Mouse (Mus musculus): ENCODE results near the gene Hnrnpa3. TPM values are rescaled to one million over a fixed set of nuclear protein-coding genes. Genes with fewer than 3 reads are reported as not detected.

The Hnrnpa3 gene
- polyA plus RNA-seq (2012; rRNA removed; ENCODE audit: low replicate concordance) = 1.7 and 3.1 TPM in 2 replicates

GRCm38 (mm10) chr2:75658727-75659628 lies at the start of gene Hnrnpa3:
TSS of gene Hnrnpa3 (plus strand) at chr2:75659261.

GRCm38 (mm10) chr2:75704234-75705161 lies 45.4 kb downstream of the Hnrnpa3 start, which contains the start of gene Nfe2l2:
TSS of gene Nfe2l2 (minus strand) at chr2:75704641.

Other genes with a start within 250 kb of the Hnrnpa3 start
- 66.9 and 110 TPM in 2 replicates for gene Nfe2l2, start 45.4 kb downstream of the Hnrnpa3 start, polyA plus RNA-seq (2012; rRNA removed; ENCODE audit: low replicate concordance)
- gene Agps, start 172.9 kb downstream of the Hnrnpa3 start, polyA plus RNA-seq (2012; rRNA removed; ENCODE audit: low replicate concordance) = 1.00 and 1.1 TPM in 2 replicates

Measured in duodenum, adult 2 months (tissue).